Mouse (Mus musculus): ENCODE measurements at regions not wholly inside any gene's neighbourhood (a gene's known extent, or its start where the extent isn't known, plus 50 kb on each side); places are given as distances from the start of the nearest gene placed in this dataset.

DNA sequence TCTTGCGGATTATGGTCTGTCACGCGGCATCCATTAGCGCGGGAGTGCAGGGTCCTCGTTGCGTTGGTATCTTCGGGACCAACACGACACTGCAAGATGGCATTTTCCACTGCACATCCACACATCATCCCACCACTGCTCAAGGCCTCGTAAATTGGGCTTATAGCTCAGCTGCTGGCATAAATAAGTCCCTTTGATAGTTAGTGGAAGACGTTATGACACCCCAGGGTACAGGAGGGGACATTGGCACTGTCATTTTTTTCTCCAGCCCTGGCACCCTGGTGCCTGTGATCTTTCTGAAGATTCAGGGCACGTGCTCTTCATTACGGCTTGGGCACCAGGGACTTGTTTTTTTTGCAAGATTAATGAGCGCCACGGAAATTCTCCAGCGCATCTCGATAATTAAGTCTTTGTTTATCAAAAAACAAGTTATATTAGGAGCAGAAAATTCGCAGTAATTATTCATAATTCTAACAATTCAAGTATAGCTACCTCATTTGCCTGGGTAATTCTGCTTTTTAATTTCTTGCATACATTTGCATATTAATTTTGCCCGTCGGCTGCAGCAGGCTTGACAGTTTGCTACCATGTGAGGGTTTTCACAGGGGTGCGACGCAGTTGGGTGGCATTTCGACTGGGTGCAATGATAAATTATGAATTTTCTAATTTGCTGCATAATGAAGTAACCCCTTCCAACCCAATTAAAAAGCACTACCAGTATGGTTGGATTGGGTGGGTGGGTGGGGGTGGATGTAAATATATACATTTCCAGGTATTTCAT, 119.1 kb downstream of the Vrk1 start:
- no peak for DNase-seq (ENCODE audit: low spot score in 2 of 2)

GRCm38 (mm10) chr12:106130071-106130676, 120.1 kb downstream of the Vrk1 start:
- DNase-seq (ENCODE audit: low spot score in 2 of 2), result no peak

- DNase-seq (ENCODE audit: low spot score in 2 of 2), result no peak
Measured at GRCm38 (mm10) chr12:106132715-106133114, 122.7 kb downstream of the Vrk1 start.

DNA sequence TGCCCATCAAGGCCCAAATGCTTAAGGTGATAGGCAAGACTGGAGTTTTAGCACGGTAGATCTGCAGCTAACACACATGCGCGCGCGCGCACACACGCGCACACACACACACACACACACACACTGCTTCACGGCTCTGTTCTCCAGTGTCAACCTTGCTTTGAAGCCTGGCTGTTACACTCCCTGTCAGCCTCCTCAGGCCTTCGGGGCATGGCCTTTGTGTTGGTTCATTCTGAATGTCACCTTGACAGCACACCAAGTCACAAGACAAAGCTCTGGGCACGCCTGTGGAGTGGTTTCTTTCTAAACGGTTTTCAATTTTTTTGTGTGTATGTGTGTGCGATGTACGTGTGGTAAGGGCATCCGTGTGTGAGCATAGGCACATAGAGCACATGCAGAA, 128.4 kb downstream of the Vrk1 start:
- no peak for DNase-seq (ENCODE audit: low spot score in 2 of 2)

- DNase-seq (ENCODE audit: low spot score in 2 of 2), result no peak
Measured at GRCm38 (mm10) chr12:106139491-106139890, 129.5 kb downstream of the Vrk1 start.

GRCm38 (mm10) chr12:106139927-106140326, 129.9 kb downstream of the Vrk1 start:
- DNase-seq (ENCODE audit: low spot score in 2 of 2), result no peak

DNA sequence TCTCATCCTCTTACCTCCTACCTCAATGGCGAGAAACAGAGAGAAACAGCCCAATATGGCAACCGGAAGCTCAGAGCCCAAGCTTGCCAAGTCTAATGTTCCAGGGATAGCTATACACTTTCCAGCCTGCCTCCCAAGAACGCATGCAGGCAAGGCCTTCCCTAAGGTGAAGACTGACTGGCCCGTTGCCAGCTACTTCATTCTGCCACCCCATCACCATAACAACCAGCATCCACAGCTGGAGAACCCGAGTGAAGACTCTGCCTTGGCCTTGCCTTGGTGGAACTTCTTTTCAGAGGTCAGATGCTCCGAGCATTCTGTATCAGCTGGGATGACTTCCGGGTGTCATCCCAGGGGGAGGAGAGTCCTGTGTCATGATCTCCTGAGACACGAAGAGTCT, 130.6 kb downstream of the Vrk1 start:
- DNase-seq (ENCODE audit: low spot score in 2 of 2), result no peak

- DNase-seq (ENCODE audit: low spot score in 2 of 2), result no peak
Measured at GRCm38 (mm10) chr12:106143548-106143947, 133.5 kb downstream of the Vrk1 start.

DNA sequence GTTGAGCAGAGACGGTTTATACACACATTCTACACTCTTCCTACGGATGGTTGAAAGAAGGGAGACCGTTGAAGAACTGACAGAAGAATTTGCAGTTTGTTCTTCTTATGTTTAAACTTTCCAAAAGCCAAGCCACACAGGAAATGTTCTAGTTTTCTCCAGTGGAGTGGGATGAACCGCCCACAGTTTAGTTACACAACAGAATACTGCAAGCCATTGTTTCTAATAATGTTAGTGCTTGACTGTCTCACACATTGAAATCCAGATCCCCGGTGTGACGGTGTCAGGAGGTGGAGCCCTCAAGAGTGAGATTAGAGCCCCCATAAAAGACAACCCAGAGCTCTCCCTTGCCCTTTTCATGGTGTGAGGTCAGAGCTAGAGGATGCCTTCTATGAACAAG, 146.8 kb downstream of the Vrk1 start:
- DNase-seq (ENCODE audit: low spot score in 2 of 2), result no peak

DNA sequence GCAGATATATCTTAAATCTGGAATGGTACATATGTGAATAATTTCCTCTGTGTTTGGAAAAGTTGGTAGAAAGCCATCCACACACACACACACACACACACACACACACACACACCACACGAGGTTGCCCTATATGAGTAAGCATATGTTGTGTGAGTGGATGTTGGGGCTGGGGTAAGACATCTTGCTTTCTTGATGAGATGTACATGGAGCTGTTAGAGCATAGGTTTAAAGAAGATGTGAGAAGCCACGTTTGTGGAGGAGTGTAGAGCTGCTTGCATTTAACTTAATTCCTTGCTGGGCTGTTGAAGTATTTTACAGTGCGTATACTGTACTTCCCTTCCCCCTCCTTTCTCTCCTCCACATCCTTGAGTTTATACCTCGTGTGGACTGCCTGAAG, 147.8 kb downstream of the Vrk1 start:
- DNase-seq (ENCODE audit: low spot score in 2 of 2), result no peak

DNA sequence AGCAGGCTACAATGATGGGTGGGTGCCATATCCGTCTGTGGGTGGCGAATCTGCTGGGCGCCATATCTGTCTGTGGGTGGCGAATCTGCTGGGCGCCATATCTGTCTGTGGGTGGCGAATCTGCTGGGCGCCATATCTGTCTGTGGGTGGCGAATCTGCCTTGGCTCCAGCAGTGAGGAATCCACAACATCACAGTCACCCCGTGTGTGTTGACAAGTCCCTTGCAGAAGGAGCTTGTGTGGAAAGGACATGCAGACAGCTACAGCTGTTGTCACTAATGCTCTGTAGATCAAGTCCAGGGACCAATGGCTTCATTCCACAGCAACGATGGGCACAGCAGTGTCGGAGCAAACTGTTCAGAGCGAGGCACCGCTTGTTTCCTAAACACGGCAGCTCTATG, 148.6 kb downstream of the Vrk1 start:
- no peak for DNase-seq (ENCODE audit: low spot score in 2 of 2)

GRCm38 (mm10) chr12:106171301-106171700, 161.3 kb downstream of the Vrk1 start:
- no peak for DNase-seq (ENCODE audit: low spot score in 2 of 2)

DNA sequence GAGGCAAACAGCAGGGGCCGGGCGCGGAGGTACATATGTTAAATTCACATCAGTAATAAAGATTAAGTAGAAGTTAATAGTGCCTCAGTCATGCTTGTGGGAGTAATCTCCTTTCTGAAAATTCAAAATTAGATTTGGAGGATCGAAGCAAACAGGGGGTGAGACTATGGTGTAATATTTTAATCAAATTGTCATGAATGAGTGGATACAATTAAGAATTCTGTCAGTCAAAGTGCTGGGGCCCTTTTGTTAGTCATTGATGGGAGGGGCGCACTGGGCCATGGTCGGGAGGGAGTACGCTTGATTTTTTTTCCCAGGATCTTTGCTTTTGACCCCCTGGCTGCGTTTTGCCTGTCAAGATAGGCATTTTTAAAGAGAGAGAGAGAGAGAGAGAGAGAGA, 163.2 kb downstream of the Vrk1 start:
- DNase-seq (ENCODE audit: low spot score in 2 of 2), result no peak

GRCm38 (mm10) chr12:106174070-106174980, 164.3 kb downstream of the Vrk1 start:
- DNase-seq (ENCODE audit: low spot score in 2 of 2), result no peak

DNA sequence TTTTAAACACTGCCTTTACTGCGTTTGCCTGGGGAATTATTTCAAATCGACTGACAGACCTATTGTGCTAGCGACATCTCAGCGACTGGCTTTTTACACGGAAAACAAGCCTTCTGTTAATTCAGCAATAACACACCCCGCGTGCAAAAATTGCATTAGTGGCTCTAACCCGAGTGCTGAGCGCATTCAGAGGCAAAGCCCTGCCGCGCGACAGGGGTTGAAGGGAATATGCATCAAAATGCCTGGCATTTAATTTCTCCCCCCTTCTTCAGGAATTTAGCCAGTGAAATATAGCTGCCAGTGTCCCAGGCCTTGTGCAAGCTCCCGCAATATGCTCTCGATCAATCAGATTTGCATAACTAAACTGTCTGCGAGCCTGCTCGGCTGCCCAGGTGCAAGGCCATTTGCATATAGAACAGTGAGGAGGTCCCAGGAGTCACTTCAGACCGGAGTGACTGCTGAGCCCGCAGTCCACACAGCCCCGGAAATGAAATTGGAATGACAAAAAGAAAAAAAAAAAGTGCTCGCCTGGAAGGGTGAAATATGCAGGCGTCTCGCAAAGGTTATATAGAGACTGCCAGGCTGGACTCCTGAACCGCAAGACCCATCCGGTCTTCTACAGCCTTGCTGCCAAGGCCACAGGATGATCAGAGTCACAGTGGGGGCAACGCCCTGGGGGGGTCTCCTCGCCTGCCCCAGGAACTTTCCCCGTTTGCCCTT, 165.1 kb downstream of the Vrk1 start:
- no peak for DNase-seq (ENCODE audit: low spot score in 2 of 2)

GRCm38 (mm10) chr12:106177302-106177701, 167.3 kb downstream of the Vrk1 start:
- no peak for DNase-seq (ENCODE audit: low spot score in 2 of 2)

DNA sequence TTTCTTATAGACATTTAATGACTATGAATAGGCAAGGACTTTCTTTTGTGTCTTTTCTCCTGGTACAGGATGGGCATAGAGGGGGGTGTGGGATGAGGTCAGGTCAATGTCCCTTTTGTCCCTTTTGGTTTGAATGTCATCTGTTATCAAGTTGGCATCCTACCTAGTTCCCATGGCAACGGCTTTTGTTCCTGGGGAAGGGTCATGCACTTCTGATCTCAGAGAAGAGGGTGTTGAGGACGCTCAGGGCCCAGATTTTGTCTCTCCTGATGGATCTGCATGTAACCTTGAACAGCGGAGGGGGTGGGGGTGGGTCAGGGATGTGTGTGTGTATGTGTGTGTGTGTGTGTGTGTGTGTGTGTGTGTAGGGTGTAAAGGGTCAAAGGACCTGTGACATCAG, 167.8 kb downstream of the Vrk1 start:
- no peak for DNase-seq (ENCODE audit: low spot score in 2 of 2)

GRCm38 (mm10) chr12:106178688-106179205, 168.7 kb downstream of the Vrk1 start:
- DNase-seq (ENCODE audit: low spot score in 2 of 2), result no peak

DNA sequence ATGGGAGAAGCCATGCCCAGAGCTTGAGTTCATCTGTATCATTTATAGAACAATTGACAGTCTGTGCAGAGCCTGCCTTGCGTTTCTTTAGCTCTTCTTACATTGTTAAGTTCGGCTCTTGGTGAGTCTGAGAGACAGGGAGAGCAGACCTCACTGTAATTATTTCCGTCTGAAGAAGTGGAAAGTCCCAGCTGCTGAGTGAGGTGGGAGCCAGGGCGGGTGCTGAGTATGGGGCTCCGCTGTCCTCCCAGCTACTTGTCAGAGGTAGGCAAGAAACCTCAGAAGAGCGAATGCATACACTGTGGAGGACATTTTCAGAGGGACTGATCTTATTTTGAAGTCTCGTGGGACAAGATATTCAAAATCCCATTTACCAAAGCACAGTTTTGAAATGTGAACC, 172.9 kb downstream of the Vrk1 start:
- no peak for DNase-seq (ENCODE audit: low spot score in 2 of 2)

DNA sequence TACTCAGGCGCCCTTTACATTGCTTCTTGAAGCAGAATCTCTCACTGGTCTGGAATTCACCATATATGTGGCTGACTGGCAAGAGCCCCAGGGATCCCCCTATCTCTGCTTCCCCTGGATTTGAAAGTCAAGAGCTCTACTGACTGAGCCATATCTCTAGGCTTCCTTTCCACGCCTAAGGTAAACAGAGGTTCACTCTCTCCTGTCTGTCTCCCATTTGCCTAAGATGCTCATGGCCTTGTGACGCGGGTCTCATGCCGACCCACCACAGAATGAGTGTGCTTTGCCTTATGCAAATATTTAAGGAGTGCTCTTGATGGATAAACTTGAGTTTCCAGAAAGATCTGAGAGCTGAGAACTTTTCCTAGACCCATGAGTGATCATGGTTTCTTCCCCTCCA, 173.9 kb downstream of the Vrk1 start:
- no peak for DNase-seq (ENCODE audit: low spot score in 2 of 2)

Data from adrenal gland, postnatal 4 days (tissue).